Mouse (Mus musculus): ENCODE data around the gene Lrrc51. TPM values are rescaled to one million over a fixed set of nuclear protein-coding genes. Genes with fewer than 3 reads are reported as not detected.

The Lrrc51 gene
- total and polyA plus RNA-seq, 3 experiments: 13.6 to 30.8 TPM; not detected in 1

DNA sequence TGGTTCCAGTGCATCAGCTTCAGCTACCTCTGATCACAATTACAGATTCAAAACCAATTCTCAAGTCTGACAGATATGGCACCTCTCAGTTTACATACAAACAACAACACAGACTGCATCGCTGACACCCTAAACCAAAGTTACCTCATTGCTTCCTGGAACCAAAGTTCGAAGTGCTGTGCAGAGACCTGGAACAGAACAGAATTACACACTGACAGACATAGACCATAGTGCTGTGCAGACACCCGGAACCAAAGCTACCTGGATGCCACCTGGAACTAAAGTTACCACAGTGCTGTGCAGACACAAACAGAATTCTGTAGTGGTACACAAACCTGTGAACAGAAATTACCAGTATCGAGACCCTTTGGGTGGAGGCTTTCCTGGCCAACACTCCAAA lies 6.1 kb upstream of the Lrrc51 start:
- Histone ChIP-seq H3K4me3 (ENCODE audit: control insufficient read depth in 1 of 2, insufficient read depth in 1 of 2, low read depth in 2 of 2, low read length in 2 of 2) (no peak overlapping the region), H3K4me1 (ENCODE audit: control insufficient read depth in 1 of 2, insufficient read depth in 2 of 2, low read length in 2 of 2) (peaks cover 4 to 18% of the 10 kb centered on the region in 2 experiments; a peak in 2 of 4 replicates), H3K36me3 (ENCODE audit: control insufficient read depth in 1 of 2, insufficient read depth in 2 of 2, low read length in 2 of 2) (peaks cover 8 to 19% of the 10 kb centered on the region in 2 experiments), H3K27ac (ENCODE audit: control insufficient read depth, low read depth, low read length) (no peak overlapping the region), H3K79me2 (ENCODE audit: control insufficient read depth, insufficient read depth, low read length, poor library complexity) (peaks cover 48% of the 10 kb centered on the region), H3K9me3 (replicated peaks; ENCODE audit: insufficient read depth, low read length) (no peaks in the 10 kb centered on the region), H3K27me3 (ENCODE audit: control insufficient read depth in 1 of 2, insufficient read depth in 2 of 2, low read length in 2 of 2) (no peaks in the 10 kb centered on the region), H3K9ac (ENCODE audit: control insufficient read depth, low read depth, low read length, poor library complexity, severe bottlenecking) (no peak overlapping the region)
- no peak for DNase-seq (ENCODE audit: low read depth, low spot score)
- no peak for TF ChIP-seq E2F4 (IDR thresholded peaks at IDR 0.05; ENCODE audit: borderline replicate concordance, low read depth, low read length)
- no peak for TF ChIP-seq KAT2A (conservative IDR thresholded peaks at IDR 0.05; ENCODE audit: low read depth, low read length)
- no peak for TF ChIP-seq MEF2A (IDR thresholded peaks at IDR 0.05; ENCODE audit: extremely low read depth, insufficient replicate concordance, low read depth, low read length, poor library complexity, severe bottlenecking)
- no peak for TF ChIP-seq EP300 (IDR thresholded peaks at IDR 0.05; ENCODE audit: low read depth in 1 of 2, low read length in 2 of 2)
- TF ChIP-seq MYC (IDR thresholded peaks at IDR 0.05; ENCODE audit: low read depth, low read length): no peak
- TF ChIP-seq SIN3A (IDR thresholded peaks at IDR 0.05; ENCODE audit: low read length): no peak
- TF ChIP-seq SMC3 (IDR thresholded peaks at IDR 0.05; ENCODE audit: low read depth, low read length): no peak

DNA sequence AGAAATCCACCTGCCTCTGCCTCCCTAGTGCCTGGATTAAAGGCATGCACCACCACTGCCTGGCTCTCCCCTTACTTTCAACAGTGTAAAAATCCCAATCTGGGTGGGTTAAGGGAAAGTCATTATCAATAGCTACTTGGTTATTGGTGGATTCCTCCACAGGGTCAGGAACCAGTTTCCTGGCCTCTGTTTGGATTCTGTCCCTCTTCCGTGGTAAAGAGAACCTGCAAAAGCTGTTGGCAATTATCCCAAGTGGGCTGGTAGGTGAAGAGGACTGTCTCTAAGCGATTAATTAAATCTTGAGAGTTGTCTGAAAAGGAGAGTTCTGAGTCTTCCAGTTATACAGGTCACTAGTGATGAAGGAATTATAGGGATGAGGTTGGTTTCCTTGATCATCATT lies 4.7 kb upstream of the Lrrc51 start:
- H3K4me1 ChIP-seq (ENCODE audit: control insufficient read depth in 1 of 2, insufficient read depth in 2 of 2, low read length in 2 of 2): peaks cover 4 to 20% of the 10 kb centered on the region in 2 experiments; a peak in 2 of 4 replicates
- TF ChIP-seq ZKSCAN1 (IDR thresholded peaks at IDR 0.05; ENCODE audit: low read depth, low read length): no peak
- no peak for TF ChIP-seq MYB (IDR thresholded peaks at IDR 0.05; ENCODE audit: low read depth, low read length)
- TF ChIP-seq USF2 (IDR thresholded peaks at IDR 0.05; ENCODE audit: borderline replicate concordance in 1 of 2, insufficient read depth in 1 of 2, low read depth in 1 of 2, low read length in 2 of 2): no peak
- no peak for TF ChIP-seq POLR2AphosphoS2 (IDR thresholded peaks at IDR 0.05; ENCODE audit: low read length)
- TF ChIP-seq CTCF (IDR thresholded peaks at IDR 0.05 in 2 of 3, conservative IDR thresholded peaks at IDR 0.05 in 1 of 3; ENCODE audit: control insufficient read depth in 1 of 3, insufficient read depth in 1 of 3, low read depth in 2 of 3, low read length in 3 of 3, poor library complexity in 1 of 3, severe bottlenecking in 1 of 3): no peak
- no peak for TF ChIP-seq BHLHE40 (IDR thresholded peaks at IDR 0.05; ENCODE audit: borderline replicate concordance, low read depth, low read length)
- DNase-seq (ENCODE audit: low read depth, low spot score): no peak
- no peaks in the 10 kb centered on the region for H3K9me3 ChIP-seq (replicated peaks; ENCODE audit: insufficient read depth, low read length)
- H3K79me2 ChIP-seq (ENCODE audit: control insufficient read depth, insufficient read depth, low read length, poor library complexity): peaks cover 58% of the 10 kb centered on the region
- H3K27ac ChIP-seq (ENCODE audit: control insufficient read depth, low read depth, low read length): no peak overlapping the region
- no peak overlapping the region for H3K4me3 ChIP-seq (ENCODE audit: control insufficient read depth in 1 of 2, insufficient read depth in 1 of 2, low read depth in 2 of 2, low read length in 2 of 2)
- H3K27me3 ChIP-seq (ENCODE audit: control insufficient read depth in 1 of 2, insufficient read depth in 2 of 2, low read length in 2 of 2): no peaks in the 10 kb centered on the region
- no peak overlapping the region for H3K9ac ChIP-seq (ENCODE audit: control insufficient read depth, low read depth, low read length, poor library complexity, severe bottlenecking)
- peaks cover 8 to 22% of the 10 kb centered on the region in 2 experiments for H3K36me3 ChIP-seq (ENCODE audit: control insufficient read depth in 1 of 2, insufficient read depth in 2 of 2, low read length in 2 of 2)

DNA sequence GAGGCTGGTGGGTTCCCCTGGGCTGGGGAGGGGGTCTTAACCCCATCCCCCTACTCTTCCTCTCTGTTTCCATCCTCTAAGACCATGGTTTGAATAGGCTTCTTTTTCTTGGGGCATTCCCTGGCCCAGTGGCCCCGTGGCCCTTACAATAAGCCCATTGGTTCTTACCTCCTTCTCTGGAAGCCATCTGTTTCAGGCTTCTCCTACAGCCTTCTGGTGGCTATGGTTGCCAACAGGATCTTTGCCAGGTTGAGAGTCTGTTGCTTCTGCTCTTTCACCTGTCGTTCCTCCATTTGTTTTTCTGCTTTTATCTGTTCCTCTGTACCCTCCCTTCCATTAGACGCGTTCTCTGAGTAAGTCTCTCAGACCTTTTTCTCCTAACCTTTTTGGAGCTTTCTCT lies 3.9 kb upstream of the Lrrc51 start:
- no peaks in the 10 kb centered on the region for H3K27me3 ChIP-seq (ENCODE audit: control insufficient read depth in 1 of 2, insufficient read depth in 2 of 2, low read length in 2 of 2)
- H3K36me3 ChIP-seq (ENCODE audit: control insufficient read depth in 1 of 2, insufficient read depth in 2 of 2, low read length in 2 of 2): peaks cover 8 to 26% of the 10 kb centered on the region in 2 experiments
- H3K4me3 ChIP-seq (ENCODE audit: control insufficient read depth in 1 of 2, insufficient read depth in 1 of 2, low read depth in 2 of 2, low read length in 2 of 2): no peak overlapping the region
- no peak for DNase-seq (ENCODE audit: low read depth, low spot score)
- H3K9me3 ChIP-seq (replicated peaks; ENCODE audit: insufficient read depth, low read length): no peaks in the 10 kb centered on the region
- H3K9ac ChIP-seq (ENCODE audit: control insufficient read depth, low read depth, low read length, poor library complexity, severe bottlenecking): no peak overlapping the region
- peaks cover 61% of the 10 kb centered on the region for H3K79me2 ChIP-seq (ENCODE audit: control insufficient read depth, insufficient read depth, low read length, poor library complexity)
- H3K4me1 ChIP-seq (ENCODE audit: control insufficient read depth in 1 of 2, insufficient read depth in 2 of 2, low read length in 2 of 2): peaks cover 7 to 22% of the 10 kb centered on the region in 2 experiments; a peak in 3 of 4 replicates
- no peak for TF ChIP-seq POLR2A (IDR thresholded peaks at IDR 0.05; ENCODE audit: control insufficient read depth in 1 of 2, insufficient read depth in 1 of 2, low read depth in 1 of 2, low read length in 2 of 2, poor library complexity in 1 of 2)
- TF ChIP-seq ETS1 (IDR thresholded peaks at IDR 0.05; ENCODE audit: low read depth, low read length): no peak
- TF ChIP-seq GABPA (IDR thresholded peaks at IDR 0.05; ENCODE audit: low read depth, low read length): no peak
- TF ChIP-seq KAT2A (conservative IDR thresholded peaks at IDR 0.05; ENCODE audit: low read depth, low read length): no peak
- no peak for TF ChIP-seq POLR2AphosphoS2 (IDR thresholded peaks at IDR 0.05; ENCODE audit: low read length)
- TF ChIP-seq NRF1 (IDR thresholded peaks at IDR 0.05; ENCODE audit: insufficient read depth, low read depth, low read length, poor library complexity, severe bottlenecking): no peak
- no peak for TF ChIP-seq ZMIZ1 (IDR thresholded peaks at IDR 0.05; ENCODE audit: low read depth, low read length)
- no peak overlapping the region for H3K27ac ChIP-seq (ENCODE audit: control insufficient read depth, low read depth, low read length)
